Mouse (Mus musculus) spleen, adult 12 weeks (tissue): ENCODE results near the gene Gm11168.
"Not testable (repeated sequence)": the region's sequence is repeated elsewhere in the genome, so short reads cannot be mapped to it uniquely, and the experiment has no call there.

Experiments used
- DNase-seq: peaks from one replicate; pipeline ENCODE4 v3.0.0; 2022; ENCODE audit warnings: low spot score

Gm11168 gene

DNA sequence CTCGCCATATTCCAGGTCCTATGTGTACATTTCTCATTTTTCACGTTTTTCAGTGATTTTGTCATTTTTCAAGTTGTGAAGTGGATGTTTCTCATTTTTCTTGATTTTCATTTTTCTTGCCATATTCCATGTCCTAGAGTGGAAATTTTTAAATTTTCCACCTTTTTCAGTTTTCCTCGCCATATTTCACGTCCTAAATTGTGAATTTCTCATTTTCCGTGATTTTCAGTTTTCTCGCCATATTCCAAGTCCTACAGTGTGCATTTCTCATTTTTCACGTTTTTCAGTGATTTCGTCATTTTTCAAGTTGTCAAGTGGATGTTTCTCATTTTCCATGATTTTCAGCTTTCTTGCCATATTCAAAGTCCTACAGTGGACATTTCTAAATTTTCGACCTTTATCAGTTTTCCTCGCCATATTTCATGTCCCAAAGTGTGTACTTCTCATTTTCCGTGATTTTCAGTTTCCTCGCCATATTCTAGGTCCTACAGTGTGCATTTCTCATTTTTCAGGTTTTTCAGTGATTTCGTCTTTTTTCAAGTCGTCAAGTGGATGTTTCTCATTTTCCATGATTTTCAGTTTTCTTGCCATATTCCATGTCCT, at the start of gene Gm11168:
Gene Gm11168, plus strand, starts transcription at position 553 of the 603 bp plus-strand sequence.
- DNase-seq, result not testable (repeated sequence)

DNA sequence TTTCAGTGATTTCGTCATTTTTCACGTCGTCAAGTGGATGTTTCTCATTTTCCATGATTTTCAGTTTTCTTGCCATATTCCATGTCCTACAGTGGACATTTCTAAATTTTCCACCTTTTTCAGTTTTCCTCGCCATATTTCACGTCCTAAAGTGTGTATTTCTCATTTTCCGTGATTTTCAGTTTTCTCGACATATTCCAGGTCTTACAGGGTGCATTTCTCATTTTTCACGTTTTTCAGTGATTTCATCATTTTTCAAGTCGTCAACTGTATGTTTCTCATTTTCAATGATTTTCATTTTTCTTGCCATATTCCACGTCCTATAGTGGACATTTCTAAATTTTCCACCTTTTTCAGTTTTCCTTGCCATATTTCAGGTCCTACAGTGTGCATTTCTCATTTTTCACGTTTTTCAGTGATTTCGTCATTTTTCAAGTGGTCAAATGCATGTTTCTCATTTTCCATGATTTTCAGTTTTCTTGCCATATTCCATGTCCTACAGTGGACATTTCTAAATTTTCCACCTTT, 2.6 kb upstream of the Gm11168 start, which contains the start of gene Gm10722:
Gene Gm10722, plus strand, starts transcription at position 478 of the 528 bp plus-strand sequence.
- DNase-seq, result peak; percentile 59

DNA sequence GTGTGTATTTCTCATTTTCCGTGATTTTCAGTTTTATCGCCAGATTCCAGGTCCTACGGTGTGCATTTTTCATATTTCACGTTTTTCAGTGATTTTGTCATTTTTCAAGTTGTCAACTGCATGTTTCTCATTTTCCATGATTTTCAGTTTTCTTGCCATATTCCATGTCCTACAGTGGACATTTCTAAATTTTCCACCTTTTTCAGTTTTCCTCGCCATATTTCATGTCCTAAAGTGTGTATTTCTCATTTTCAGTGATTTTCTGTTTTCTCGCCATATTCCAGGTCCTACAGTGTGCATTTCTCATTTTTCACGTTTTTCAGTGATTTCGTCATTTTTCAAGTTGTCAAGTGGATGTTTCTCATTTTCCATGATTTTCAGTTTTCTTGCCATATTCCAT, 2.1 kb upstream of the Gm11168 start:
- peak; percentile 72 for DNase-seq

DNA sequence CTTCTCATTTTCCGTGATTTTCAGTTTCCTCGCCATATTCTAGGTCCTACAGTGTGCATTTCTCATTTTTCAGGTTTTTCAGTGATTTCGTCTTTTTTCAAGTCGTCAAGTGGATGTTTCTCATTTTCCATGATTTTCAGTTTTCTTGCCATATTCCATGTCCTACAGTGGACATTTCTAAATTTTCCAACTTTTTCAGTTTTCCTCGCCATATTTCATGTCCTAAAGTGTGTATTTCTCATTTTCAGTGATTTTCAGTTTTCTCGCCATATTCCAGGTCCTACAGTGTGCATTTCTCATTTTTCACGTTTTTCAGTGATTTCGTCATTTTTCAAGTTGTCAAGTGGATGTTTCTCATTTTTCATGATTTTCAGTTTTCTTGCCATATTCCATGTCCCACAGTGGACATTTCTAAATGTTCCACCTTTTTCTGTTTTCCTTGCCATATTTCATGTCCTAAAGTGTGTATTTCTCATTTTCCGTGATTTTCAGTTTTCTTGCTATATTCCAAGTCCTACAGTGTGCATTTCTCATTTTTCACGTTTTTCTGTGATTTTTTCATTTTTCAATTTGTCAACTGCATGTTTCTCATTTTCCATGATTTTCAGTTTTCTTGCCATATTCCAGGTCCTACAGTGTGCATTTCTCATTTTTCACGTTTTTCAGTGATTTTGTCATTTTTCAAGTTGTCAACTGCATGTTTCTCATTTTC, 1.0 kb upstream of the Gm11168 start:
- DNase-seq, result peak; percentile 100

DNA sequence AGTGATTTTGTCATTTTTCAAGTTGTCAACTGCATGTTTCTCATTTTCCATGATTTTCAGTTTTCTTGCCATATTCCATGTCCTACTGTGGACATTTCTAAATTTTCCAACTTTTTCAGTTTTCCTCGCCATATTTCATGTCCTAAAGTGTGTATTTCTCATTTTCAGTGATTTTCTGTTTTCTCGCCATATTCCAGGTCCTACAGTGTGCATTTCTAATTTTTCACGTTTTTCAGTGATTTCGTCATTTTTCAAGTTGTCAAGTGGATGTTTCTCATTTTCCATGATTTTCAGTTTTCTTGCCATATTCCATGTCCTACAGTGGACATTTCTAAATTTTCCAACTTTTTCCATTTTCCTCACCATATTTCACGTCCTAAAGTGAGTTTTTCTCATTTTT, 3.0 kb downstream of the Gm11168 start:
- not testable (repeated sequence) for DNase-seq

DNA sequence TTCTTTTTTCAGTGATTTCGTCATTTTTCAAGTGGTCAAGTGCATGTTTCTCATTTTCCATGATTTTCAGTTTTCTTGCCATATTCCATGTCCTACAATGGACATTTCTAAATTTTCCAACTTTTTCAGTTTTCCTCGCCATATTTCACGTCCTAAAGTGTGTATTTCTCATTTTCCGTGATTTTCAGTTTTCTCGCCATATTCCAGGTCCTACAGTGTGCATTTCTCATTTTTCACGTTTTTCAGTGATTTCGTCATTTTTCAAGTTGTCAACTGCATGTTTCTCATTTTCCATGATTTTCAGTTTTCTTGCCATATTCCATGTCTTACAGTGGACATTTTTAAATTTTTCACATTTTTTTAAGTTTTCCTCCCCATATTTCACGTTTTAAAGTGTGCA, 3.5 kb downstream of the Gm11168 start:
- peak; percentile 100 for DNase-seq

DNA sequence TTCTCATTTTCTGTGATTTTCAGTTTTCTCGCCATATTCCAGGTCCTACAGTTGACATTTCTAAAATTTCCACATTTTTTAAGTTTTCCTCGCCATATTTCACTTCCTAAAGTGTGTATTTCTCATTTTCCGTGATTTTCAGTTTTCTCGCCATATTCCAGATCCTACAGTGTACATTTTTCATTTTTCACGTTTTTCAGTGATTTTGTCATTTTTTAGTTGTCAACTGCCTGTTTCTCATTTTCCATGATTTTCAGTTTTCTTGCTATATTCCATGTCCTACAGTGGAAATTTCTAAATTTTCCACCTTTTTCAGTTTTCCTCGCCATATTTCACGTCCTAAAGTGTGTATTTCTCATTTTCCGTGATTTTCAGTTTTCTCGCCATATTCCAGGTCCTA, 4.1 kb downstream of the Gm11168 start:
- DNase-seq, result not testable (repeated sequence)

DNA sequence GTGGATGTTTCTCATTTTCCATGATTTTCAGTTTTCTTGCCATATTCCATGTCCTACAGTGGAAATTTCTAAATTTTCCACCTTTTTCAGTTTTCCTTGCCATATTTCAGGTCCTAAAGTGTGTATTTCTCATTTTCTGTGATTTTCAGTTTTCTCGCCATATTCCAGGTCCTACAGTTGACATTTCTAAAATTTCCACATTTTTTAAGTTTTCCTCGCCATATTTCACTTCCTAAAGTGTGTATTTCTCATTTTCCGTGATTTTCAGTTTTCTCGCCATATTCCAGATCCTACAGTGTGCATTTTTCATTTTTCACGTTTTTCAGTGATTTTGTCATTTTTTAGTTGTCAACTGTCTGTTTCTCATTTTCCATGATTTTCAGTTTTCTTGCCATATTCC, 6.2 kb downstream of the Gm11168 start:
- DNase-seq, result not testable (repeated sequence)

DNA sequence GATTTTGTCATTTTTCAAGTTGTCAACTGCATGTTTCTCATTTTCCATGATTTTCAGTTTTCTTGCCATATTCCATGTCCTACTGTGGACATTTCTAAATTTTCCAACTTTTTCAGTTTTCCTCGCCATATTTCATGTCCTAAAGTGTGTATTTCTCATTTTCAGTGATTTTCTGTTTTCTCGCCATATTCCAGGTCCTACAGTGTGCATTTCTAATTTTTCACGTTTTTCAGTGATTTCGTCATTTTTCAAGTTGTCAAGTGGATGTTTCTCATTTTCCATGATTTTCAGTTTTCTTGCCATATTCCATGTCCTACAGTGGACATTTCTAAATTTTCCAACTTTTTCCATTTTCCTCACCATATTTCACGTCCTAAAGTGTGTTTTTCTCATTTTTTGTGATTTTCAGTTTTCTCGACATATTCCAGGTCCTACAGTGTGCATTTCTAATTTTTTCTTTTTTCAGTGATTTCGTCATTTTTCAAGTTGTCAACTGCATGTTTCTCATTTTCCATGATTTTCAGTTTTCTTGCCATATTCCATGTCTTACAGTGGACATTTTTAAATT, 9.0 kb downstream of the Gm11168 start:
- not testable (repeated sequence) for DNase-seq

DNA sequence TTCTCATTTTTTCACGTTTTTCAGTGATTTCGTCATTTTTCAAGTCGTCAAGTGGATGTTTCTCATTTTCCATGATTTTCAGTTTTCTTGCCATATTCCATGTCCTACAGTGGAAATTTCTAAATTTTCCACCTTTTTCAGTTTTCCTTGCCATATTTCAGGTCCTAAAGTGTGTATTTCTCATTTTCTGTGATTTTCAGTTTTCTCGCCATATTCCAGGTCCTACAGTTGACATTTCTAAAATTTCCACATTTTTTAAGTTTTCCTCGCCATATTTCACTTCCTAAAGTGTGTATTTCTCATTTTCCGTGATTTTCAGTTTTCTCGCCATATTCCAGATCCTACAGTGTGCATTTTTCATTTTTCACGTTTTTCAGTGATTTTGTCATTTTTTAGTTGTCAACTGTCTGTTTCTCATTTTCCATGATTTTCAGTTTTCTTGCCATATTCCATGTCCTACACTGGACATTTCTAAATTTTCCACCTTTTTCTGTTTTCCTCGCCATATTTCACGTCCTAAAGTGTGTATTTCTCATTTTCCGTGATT, 9.7 kb downstream of the Gm11168 start, which contains the start of gene Gm10721:
Gene Gm10721, plus strand, starts transcription at position 408 of the 547 bp plus-strand sequence.
- not testable (repeated sequence) for DNase-seq

DNA sequence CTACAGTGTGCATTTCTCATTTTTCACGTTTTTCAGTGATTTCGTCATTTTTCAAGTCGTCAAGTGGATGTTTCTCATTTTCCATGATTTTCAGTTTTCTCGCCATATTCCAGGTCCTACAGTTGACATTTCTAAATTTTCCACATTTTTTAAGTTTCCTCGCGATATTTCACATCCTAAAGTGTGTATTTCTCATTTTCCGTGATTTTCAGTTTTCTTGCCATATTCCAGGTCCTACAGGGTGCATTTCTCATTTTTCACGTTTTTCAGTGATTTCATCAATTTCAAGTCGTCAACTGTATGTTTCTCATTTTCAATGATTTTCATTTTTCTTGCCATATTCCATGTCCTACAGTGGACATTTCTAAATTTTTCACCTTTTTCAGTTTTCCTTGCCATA, 12.2 kb downstream of the Gm11168 start, which contains the start of gene Gm10720:
Gene Gm10720, plus strand, starts transcription at position 301 of the 400 bp plus-strand sequence.
- not testable (repeated sequence) for DNase-seq

DNA sequence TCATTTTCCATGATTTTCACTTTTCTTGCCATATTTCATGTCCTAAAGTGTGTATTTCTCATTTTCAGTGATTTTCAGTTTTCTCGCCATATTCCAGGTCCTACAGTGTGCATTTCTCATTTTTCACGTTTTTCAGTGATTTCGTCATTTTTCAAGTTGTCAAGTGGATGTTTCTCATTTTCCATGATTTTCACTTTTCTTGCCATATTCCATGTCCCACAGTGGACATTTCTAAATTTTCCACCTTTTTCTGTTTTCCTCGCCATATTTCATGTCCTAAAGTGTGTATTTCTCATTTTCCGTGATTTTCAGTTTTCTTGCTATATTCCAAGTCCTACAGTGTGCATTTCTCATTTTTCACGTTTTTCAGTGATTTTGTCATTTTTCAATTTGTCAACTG, 12.8 kb downstream of the Gm11168 start:
- DNase-seq, result peak; percentile 41

DNA sequence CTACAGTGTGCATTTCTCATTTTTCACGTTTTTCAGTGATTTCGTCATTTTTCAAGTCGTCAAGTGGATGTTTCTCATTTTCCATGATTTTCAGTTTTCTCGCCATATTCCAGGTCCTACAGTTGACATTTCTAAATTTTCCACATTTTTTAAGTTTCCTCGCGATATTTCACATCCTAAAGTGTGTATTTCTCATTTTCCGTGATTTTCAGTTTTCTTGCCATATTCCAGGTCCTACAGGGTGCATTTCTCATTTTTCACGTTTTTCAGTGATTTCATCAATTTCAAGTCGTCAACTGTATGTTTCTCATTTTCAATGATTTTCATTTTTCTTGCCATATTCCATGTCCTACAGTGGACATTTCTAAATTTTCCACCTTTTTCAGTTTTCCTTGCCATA, 14.0 kb downstream of the Gm11168 start, which contains the start of gene Gm10719:
Gene Gm10719, plus strand, starts transcription at position 301 of the 400 bp plus-strand sequence.
- not testable (repeated sequence) for DNase-seq

DNA sequence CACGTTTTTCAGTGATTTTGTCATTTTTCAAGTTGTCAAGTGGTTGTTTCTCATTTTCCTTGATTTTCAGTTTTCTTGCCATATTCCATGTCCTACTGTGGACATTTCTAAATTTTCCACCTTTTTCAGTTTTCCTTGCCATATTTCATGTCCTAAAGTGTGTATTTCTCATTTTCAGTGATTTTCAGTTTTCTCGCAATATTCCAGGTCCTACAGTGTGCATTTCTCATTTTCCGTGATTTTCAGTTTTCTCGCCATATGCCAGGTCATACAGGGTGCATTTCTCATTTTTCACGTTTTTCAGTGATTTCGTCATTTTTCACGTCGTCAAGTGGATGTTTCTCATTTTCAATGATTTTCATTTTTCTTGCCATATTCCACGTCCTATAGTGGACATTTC, 15.8 kb downstream of the Gm11168 start:
- DNase-seq, result peak; percentile 99

DNA sequence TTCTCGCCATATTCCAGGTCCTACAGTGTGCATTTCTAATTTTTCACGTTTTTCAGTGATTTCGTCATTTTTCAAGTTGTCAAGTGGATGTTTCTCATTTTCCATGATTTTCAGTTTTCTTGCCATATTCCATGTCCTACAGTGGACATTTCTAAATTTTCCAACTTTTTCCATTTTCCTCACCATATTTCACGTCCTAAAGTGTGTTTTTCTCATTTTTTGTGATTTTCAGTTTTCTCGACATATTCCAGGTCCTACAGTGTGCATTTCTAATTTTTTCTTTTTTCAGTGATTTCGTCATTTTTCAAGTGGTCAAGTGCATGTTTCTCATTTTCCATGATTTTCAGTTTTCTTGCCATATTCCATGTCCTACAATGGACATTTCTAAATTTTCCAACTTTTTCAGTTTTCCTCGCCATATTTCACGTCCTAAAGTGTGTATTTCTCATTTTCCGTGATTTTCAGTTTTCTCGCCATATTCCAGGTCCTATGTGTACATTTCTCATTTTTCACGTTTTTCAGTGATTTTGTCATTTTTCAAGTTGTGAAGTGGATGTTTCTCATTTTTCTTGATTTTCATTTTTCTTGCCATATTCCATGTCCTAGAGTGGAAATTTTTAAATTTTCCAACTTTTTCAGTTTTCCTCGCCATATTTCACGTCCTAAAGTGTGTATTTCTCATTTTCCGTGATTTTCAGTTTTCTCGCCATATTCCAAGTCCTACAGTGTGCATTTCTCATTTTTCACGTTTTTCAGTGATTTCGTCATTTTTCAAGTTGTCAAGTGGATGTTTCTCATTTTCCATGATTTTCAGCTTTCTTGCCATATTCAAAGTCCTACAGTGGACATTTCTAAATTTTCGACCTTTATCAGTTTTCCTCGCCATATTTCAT, 16.9 kb downstream of the Gm11168 start:
- DNase-seq, result peak; percentile 89

DNA sequence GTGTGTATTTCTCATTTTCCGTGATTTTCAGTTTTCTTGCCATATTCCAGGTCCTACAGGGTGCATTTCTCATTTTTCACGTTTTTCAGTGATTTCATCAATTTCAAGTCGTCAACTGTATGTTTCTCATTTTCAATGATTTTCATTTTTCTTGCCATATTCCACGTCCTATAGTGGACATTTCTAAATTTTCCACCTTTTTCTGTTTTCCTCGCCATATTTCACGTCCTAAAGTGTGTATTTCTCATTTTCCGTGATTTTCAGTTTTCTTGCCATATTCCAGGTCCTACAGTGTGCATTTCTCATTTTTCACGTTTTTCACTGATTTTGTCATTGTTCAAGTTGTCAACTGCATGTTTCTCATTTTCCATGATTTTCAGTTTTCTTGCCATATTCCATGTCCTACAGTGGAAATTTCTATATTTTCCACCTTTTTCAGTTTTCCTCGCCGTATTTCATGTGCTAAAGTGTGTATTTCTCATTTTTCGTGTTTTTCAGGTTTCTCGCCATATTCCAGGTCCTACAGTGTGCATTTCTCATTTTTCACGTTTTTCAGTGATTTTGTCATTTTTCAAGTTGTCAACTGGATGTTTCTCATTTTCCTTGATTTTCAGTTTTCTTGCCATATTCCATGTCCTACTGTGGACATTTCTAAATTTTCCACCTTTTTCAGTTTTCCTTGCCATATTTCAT, 19.3 kb downstream of the Gm11168 start:
- DNase-seq, result peak; percentile 95

DNA sequence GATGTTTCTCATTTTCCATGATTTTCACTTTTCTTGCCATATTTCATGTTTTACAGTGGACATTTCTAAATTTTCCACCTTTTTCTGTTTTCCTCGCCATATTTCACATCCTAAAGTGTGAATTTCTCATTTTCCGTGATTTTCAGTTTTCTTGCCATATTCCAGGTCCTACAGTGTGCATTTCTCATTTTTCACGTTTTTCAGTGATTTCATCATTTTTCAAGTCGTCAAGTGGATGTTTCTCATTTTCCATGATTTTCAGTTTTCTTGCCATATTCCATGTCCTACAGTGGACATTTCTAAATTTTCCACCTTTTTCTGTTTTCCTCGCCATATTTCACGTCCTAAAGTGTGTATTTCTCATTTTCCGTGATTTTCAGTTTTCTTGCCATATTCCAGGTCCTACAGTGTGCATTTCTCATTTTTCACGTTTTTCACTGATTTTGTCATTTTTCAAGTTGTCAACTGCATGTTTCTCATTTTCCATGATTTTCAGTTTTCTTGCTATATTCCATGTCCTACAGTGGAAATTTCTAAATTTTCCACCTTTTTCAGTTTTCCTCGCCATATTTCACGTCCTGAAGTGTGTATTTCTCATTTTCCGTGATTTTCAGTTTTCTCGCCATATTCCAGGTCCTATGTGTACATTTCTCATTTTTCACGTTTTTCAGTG, 20.3 kb downstream of the Gm11168 start, which contains the start of gene Gm10718:
Gene Gm10718, plus strand, starts transcription at position 236 of the 673 bp plus-strand sequence.
- peak; percentile 88 for DNase-seq

DNA sequence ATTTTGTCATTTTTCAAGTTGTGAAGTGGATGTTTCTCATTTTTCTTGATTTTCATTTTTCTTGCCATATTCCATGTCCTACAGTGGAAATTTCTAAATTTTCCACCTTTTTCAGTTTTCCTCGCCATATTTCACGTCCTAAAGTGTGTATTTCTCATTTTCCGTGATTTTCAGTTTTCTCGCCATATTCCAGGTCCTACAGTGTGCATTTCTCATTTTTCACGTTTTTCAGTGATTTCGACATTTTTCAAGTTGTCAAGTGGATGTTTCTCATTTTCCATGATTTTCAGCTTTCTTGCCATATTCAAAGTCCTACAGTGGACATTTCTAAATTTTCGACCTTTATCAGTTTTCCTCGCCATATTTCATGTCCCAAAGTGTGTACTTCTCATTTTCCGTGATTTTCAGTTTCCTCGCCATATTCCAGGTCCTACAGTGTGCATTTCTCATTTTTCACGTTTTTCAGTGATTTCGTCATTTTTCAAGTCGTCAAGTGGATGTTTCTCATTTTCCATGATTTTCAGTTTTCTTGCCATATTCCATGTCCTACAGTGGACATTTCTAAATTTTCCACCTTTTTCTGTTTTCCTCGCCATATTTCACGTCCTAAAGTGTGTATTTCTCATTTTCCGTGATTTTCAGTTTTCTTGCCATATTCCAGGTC, 21.0 kb downstream of the Gm11168 start:
- peak; percentile 100 for DNase-seq

DNA sequence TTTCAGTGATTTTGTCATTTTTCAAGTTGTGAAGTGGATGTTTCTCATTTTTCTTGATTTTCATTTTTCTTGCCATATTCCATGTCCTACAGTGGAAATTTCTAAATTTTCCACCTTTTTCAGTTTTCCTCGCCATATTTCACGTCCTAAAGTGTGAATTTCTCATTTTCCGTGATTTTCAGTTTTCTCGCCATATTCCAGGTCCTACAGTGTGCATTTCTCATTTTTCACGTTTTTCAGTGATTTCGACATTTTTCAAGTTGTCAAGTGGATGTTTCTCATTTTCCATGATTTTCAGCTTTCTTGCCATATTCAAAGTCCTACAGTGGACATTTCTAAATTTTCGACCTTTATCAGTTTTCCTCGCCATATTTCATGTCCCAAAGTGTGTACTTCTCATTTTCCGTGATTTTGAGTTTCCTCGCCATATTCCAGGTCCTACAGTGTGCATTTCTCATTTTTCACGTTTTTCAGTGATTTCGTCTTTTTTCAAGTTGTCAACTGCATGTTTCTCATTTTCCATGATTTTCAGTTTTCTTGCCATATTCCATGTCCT, 21.8 kb downstream of the Gm11168 start, which contains the start of gene Gm10717:
Gene Gm10717, plus strand, starts transcription at position 506 of the 556 bp plus-strand sequence.
- peak; percentile 78 for DNase-seq
